Mouse (Mus musculus) megakaryocyte-erythroid progenitor cell, adult 5-6 weeks (primary cell): ENCODE data around the gene Nsun7. TPM values are rescaled to one million over a fixed set of nuclear protein-coding genes. Genes with fewer than 3 reads are reported as not detected.
A peak's percentile ranks its signal among the peaks of the same experiment; 100 is the strongest.

Experiments used
- ATAC-seq: replicated peaks from 2 replicates; pipeline ENCODE4 v1.8.0; 2016; ENCODE audit warnings: mild to moderate bottlenecking, inconsistent platforms; ENCODE audit not compliant: severe bottlenecking, poor library complexity, low FRiP score, low TSS enrichment
- total RNA-seq, 2 experiments: library from RNA; stranded (forward) in 1 of 2; stranded (reverse) in 1 of 2; fragments of 200-1000, 215-1000 nt in 1 of 2; fragments of >200 nt in 1 of 2; fragmentation: Nextera tagmentation in 1 of 2; gene quantifications; 2 replicates each; pipeline ENCODE4 v1.2.3; 2014 to 2017

Gene Nsun7
- total RNA-seq, 2 experiments from 2014 or later: not detected

DNA sequence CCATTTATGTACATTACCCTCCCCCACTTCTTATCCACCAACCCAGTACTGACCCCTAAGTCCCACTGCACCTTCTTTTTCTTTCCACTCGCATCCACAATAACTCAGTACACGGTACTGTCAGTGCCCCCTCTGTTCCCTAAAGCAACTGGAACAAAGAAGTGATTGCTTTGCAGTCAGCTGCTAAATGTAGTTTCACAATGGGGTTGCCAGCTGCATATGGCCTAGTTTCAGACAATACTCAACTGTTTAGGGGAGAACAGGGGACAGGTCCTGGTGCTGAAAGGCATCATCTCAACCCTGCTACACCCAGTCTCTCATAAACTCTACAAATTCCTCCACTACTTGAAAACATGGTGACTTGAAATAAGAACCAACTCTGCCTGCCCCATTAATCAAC lies 11.4 kb downstream of the Nsun7 start:
- no peak for ATAC-seq

- 0 out of 2 replicates have a peak, but pooled peaks have one; percentile 55 for ATAC-seq
These were observed 14.7 kb downstream of the Nsun7 start for GRCm38 (mm10) chr5:66274417-66274816.

DNA sequence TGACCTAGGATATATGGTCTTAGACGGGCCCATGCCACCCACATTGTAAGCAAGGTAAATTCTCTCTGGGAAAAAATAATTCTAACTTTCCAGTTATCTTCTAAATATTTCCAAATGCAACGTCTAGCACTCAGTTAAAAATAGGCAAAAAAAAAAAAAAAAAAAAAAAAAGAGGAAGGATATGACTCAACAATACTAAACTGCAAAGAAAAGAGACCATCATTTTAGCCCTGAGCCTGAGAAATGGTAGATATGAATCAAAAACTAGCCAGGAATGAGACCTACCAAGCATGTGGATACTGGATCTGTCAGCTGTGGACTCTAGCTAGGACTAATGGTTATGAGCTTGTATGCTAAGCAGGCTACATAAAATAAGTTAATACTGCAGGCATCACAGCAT lies 20.0 kb downstream of the Nsun7 start:
- ATAC-seq: no peak

DNA sequence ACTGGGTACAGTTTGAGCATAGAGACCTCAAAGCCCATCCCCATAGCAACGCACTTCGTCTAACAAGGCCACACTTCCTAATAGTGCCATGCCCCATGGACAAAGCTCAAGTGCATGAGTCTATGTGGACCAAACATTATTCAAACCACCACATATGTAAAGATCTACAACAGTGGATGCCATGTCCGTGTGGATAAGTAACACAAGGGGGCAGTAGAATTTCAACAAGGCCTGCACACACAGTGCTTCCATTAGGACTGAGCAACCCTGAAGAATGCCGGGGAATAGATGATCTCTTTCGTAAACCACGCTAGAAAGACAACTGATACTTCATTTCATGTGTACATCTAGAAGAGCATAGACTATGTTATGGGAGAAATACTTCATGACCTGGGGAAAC lies 21.0 kb downstream of the Nsun7 start:
- ATAC-seq: no peak

- ATAC-seq: no peak
These were observed 34.5 kb downstream of the Nsun7 start for GRCm38 (mm10) chr5:66294106-66294625.

DNA sequence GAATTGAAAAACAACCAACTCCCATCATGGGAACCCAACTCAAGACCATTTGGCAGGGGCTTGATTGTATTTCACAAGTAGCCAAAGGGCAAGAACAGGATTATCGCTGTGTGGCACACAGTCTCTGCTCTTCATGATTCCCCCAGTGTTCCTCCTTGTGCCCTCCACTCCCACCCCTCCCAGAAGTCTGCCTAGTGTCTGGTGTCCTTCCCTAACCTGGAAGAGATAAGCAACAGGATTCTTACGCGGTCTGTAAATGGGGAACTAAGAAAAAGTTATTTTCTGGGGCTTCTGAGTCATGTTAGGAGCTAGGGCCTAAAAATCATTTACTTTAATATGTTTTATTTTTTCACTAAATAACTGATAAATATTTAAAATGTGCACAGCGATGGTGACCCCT lies 35.3 kb downstream of the Nsun7 start:
- no peak for ATAC-seq

DNA sequence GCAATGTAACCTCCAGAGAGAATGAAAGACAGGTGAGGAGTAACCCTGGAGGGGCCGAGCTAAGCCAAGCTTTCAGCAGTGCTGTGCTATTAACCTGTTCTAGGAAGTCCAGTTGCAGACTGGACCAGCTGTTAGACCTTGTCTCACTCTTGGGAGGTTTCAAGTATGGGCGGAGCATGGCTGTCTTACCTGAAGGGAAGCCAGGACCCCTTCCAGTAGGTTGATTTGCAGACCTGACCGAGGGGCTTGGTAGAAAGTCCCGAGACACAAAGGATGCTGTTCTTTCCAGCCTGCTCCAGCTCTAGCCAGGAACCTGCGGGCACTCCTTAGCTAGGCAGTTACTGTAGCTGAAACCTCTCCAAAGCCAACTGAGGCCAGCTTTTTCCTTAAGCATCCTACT lies 36.4 kb downstream of the Nsun7 start:
- ATAC-seq: no peak

- ATAC-seq: no peak
These were observed 39.2 kb downstream of the Nsun7 start for GRCm38 (mm10) chr5:66298856-66299255.

DNA sequence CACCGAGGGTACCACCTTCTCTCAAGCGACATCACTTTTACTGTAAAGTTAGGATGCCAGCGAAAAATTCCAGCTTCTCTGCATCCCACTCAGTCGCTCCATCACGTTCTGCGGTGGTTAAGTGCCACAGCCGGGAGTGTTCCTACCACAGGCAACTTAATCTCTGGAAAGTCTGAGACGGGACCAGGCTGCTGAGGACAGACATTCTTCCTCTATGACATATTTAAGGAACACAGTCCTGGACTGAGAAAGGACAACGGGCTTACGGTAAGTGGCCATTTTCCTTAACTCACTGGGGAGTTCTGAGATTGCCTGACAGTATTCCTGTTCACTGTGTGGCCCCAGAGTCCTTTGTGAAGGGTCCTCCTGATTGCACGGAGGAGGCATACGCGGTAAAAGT lies 40.9 kb downstream of the Nsun7 start:
- ATAC-seq: no peak

GRCm38 (mm10) chr5:66302085-66302815 lies 42.6 kb downstream of the Nsun7 start:
- no peak for ATAC-seq

DNA sequence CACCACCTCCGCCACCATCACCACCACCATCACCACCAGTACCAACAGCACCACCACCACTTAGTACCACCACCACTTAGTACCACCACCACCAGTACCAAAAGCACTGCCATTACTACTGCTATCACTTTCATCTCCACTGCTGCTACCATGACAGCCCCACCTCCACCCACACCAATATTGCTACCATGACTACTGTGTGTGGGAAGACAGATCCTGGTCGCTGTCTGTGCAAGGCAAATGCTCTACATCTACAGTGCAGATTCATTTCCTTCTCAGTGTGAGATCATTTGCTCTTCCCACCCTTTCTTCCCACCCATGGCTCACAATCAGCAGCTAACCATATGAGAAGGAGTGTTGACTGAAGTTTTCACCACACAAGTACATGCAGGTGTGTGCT lies 43.2 kb downstream of the Nsun7 start:
- no peak for ATAC-seq

- ATAC-seq: no peak
These were observed 44.8 kb downstream of the Nsun7 start for GRCm38 (mm10) chr5:66304300-66305067.

GRCm38 (mm10) chr5:66305511-66305910 lies 45.8 kb downstream of the Nsun7 start:
- ATAC-seq: no peak

- no peak for ATAC-seq
These were observed 50.6 kb downstream of the Nsun7 start for GRCm38 (mm10) chr5:66310328-66310727.

DNA sequence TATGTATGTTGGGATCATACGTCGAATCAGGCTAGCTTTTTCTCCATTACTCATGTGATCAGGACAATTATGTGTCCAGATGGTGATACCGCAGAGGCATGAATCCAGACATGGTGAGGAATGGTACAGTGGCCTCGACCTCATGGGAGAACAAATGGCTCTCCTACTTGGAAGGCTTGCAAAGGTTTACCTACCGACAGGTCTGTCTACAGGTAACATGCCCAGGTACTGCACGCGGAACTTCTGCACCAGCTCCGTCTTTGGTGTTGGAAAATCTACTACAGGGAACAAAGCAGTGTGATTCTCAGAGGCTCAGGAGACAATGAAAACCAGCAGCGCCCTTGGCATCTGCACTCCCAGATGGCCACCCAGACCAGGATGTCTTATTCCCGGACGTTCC lies 51.1 kb downstream of the Nsun7 start:
- no peak for ATAC-seq

DNA sequence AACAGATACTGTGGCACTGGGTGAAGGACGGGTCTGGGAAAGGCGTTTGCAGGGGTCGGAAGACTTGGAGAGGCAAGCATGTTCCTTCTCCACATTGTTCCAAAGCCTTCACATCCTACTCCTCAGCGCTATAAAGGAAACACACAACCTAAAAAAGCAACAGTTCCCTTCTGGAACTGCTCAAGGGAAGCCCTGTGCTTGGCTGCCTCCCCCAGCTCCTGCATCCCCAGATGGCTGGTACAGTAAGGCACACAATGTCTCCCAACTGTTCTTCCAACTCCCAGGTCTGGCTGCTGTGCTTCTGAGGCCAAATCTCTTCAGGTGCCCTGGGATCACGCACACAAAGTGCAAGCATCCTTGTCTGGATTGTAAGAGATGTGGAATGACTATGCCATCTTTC lies 56.1 kb downstream of the Nsun7 start:
- no peak for ATAC-seq

- peak; percentile 73 for ATAC-seq
These were observed 59.6 kb downstream of the Nsun7 start for GRCm38 (mm10) chr5:66319341-66319740.

DNA sequence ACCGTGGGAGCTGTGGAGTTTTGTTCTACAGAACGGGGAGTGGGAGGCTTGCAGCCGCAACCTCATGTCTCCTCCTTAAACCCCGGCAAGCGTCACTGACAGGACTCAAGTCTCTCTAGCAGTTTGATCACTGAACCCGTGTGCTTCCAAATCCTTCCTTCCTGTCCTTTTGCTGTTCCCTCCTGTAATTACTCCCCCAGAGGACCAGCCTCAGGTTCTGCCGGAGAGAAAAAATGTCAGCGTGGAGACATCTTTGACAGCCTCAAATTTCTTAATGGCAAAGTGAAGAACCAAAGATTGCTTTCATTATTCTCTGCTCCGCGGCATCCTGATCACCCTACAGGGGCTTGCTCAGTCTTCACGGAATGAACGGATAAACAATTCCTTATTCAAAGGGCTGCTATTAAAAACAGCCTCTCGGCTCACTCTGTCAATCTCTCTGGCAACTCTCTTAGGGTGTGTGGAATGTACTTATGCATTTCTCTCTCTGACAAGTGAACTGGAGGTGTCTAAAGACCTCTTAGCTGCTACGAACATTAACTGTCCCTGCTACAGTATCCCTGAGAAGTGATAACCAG lies 60.2 kb downstream of the Nsun7 start:
- ATAC-seq: no peak

DNA sequence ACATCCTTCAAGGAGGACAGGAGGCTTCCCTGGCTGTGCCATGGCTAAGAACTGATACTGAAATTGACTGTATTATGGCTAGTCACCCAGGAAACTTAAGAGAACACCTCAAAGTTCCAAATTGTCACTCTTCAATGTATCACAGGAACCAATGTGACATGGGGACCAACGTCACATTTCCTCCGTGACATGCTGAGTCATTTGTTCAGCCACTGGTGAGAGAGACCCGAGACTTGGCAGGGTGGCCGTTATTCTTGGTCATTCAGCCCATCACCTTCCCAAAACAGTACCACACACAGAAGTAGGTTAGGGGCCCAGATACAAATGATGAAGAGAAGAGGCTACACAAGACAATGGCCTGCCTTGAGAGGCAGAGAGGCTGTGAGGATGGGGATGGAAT lies 63.4 kb downstream of the Nsun7 start:
- no peak for ATAC-seq

DNA sequence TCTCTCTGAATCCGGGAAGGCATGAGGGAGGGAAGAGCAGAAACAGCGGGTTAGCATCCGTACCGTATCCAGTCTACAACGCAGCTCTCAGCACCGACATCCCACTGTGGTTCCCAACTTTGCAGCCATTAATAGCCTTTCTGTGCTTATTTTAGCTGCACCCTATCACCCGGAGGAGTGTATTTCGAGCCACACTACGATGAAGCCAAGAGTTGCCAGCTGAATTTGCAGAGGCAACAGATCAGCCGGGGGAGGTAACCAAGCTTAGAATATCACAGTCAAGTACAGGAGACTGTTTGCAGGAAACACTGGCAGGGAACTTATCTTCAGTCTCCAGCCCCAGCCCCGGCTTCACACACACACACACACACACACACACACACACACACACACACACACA lies 63.9 kb downstream of the Nsun7 start:
- no peak for ATAC-seq
